Mouse (Mus musculus) 416B (cell line): ENCODE data around the gene Treml1.
"Not testable (repeated sequence)": the region's sequence is repeated elsewhere in the genome, so short reads cannot be mapped to it uniquely, and the experiment has no call there.

Experiments
- DNase-seq: peaks from one replicate; pipeline ENCODE4 v3.0.0; 2011; ENCODE audit warnings: low read depth

The Treml1 gene

DNA sequence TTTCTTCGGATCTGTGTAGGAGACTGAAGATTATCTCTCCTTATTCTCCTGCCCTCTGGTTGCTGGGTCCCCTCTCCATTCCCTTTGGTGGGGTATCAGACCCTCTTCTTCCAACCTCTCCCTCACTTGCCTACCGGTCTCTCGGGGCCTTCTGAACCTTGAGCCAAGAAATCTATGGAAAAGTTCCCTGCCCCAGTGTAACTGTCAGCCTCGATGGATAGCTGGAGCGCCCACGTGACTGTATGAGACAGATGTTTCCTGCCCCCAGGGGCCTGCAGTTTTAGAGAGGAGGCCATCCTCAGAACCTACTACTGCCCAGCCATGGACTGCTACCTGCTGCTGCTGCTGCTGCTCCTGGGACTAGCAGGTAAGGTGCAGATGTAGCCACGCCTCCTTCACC lies at the start of gene Treml1:
Gene Treml1, plus strand, starts transcription at position 301 of the 400 bp plus-strand sequence.
- peak; percentile 25 for DNase-seq

DNA sequence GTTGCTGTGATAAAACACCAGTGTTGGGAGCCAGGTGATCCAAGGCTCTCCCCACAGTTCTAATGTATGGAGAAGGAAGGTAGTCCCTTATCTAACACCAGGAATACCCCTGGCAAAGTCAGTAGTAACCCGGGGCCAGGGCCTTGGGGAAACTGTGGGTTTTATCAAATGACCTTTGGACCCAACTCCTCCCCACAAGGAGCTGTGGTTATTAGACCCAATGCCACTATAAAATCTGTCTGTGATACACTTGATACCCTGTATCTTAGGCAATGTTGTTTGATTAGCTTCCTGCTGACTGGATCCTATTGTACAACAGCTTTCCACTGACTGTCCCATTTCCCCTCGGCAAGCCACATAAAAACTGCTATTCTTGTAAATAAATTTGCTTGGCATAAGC lies 47.6 kb upstream of the Treml1 start:
- DNase-seq: peak; percentile 74

DNA sequence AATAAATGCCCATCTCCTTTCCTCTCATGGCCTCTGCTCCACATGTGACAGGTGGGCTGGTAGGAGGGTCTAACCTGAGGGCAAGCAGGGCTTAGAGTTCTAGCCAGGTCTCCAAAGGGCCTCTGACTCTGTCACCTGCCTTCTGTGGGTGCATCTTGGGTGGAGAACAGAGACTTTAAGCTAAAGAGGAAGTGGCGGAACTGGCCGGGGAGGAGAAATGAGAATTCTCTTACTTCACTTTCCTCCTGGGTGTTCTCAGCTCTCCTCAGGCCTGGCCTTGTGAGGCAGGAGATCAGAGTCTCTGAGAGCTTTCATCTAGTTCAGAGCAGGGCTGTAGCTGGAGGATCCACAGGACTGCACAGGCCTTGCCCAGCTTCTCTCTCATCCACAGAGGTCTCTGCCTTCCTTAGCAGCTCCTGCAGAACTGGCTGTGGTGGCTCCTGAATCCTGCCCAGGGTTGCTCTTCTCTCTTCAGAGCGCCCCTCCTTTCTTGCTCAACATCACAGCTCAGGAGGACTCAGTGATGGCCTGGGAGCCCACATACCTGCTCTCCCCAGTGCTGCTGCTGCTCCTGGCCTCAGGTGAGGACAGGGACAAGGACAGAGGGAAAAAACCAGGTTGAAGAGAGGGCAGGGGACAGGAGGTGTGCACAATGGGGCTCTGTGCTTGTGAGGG lies 43.7 kb upstream of the Treml1 start, which contains the start of gene B430306N03Rik:
Gene B430306N03Rik, plus strand, starts transcription at position 237 of the 675 bp plus-strand sequence.
- DNase-seq: peak; percentile 39

DNA sequence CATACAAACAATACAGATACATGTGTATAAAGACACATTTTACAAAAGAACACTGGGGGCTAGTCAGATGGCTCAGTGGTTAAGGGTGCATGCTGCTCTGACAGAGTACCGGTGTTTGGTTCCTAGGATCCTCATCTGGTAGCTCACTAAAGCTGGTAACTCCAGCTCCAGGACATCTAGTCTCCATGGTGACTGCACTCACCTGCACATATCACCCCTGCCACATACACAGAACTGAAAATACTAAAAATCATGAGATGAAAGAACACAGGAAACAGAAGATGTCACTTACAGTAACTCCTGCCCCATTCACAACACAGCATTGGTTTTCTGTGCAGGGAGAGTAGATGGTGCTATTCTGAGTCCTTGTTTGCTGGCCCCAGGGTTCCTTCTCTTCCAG lies 41.0 kb upstream of the Treml1 start:
- no peak for DNase-seq

DNA sequence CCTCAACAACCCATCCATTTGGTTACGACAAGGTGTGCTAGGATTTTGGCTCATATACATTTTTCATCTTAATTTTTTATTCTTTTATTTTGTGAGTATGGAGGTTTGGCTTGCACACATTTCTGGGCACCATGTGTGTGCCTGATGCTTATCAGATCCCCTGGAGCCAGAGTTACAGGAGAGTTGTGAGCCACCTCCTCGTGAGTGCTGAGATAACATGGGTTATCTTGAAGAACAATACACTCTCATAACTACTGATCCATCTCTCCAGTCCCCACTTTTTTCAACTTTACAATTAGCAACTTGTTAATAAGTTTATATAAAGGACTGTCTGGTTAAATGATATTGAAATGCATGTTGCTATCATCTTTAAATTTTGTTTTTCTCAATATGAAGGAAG lies 38.4 kb upstream of the Treml1 start:
- no peak for DNase-seq

DNA sequence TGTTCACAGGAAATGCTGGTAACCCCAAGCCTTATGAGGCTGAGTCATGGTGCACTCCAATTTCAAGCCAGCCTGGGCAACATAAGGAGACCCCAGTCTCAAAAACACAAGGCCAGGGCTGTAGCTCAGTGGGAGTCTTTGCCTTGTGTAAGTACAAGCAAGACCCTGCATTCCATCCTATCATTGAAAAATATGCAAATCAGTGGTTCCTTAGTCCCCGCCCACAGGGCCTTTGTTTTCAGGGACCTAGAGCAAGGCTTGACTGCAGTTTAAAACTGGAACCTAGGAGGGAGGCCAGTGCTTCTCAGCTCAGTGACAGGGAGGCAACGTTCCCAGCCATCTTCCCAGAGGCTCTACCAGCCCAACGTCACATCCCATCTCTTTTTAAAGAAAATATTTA lies 36.5 kb upstream of the Treml1 start:
- peak; percentile 44 for DNase-seq

DNA sequence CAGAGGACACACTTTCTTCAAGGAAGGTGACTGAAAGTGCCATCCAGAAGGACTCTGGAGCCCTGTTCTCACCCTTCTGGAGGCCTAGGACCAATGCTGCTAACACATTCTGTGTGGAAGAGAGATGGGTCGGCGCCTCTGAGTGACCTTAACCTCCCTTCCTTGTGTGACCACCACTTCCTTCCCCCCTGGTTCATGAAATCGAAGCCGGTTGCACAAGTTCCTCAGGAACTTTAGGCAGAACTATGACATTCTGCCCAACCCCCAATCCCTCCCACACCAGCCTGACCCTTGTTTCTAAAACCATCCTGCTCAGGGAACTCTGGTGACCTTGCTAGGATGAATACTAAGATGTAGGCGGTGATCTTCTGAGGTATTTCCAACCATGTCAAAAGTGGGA lies 35.5 kb upstream of the Treml1 start:
- DNase-seq: peak; percentile 92

DNA sequence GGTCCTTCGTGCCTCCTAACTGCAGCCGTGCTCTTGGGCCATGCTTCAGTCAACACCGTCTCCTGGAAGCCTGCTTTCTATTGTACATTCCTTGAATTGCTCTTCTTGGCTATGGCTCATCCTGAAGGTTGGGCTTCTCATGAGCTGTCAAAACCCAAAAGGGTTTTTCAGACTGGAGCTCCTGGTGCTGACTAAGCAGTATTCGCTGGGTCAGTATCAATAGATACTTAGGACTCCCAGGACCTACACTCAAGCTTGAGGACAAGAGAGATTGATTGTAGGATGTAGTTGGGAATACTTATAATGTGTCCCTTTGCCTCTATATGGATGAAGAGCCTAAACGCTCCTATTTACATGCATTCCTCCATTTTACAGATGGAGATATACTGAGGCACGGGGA lies 34.6 kb upstream of the Treml1 start:
- DNase-seq: no peak

DNA sequence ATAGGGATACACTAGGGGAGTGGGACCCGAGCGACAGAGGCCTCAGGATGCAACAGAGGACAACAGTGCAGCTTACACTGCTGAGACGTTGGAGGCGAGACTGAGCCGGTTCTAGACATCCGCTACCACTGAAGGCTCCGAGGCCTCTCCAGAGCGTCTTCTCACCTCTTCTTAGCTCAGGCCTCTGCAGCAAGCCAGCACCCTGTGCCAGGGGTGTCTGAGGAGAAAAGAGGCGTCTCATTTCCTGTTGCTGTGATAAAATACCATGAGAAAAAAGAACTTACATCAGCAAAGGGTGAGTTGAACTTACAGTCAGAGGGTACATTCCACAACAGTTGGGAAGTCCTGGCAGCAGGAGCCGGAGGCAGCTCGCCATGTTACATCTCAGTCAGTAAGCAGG lies 34.1 kb upstream of the Treml1 start:
- peak; percentile 26 for DNase-seq

DNA sequence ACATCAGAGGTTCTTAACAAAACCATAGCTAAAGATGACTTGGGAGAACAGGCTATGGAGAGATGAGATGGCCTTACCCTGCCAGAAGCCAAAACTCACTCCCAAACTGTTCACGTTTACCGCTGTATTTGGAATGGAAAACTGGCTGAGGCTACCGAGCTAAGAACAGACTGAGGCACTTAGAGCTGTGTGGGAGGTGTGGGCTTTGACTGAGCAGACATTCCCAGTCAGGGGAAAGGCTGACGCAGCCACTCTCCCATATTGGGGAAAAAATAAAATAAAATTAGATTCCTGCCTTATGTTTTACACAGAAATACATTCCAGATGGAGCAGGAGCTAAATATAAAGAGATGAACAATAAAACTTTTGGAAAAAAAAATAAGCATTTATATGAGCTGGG lies 33.1 kb upstream of the Treml1 start:
- no peak for DNase-seq

DNA sequence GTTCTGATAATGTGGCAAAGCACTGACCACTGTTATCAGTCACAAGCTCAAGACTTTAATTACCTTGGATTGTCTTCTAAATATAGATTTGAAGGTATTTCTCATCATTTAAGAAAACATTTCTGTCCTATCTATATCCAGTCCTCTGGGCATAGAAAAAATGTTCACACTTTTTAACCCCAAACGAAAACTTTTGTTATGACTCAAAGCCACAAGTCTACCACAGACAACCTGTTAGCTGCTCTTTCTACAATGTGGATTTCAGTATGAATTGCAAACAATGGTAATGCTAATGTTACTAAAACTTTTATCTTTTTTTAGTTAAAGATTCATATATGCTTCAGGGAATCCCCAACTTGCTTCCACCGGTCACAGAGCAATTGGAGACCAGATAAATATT lies 27.2 kb upstream of the Treml1 start:
- peak; percentile 66 for DNase-seq

DNA sequence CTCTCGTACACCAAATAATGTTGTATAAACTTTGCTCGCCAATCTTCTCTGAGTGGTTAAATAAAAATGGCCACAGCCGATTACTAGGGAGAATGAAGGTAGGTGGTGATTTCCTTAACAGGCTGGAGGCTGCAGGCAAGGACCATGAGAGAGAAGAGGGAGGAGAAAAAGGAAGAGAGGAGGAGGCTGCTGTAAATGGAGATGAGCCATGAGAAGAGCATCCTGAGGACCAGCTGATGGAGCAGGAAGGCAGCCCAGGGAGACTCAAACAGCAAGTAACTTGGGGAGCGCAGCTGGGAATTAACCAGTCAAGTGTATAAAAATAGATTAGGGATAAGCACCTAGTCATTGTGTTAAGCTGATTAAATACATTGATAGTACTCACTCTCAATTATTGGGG lies 25.5 kb upstream of the Treml1 start:
- no peak for DNase-seq

DNA sequence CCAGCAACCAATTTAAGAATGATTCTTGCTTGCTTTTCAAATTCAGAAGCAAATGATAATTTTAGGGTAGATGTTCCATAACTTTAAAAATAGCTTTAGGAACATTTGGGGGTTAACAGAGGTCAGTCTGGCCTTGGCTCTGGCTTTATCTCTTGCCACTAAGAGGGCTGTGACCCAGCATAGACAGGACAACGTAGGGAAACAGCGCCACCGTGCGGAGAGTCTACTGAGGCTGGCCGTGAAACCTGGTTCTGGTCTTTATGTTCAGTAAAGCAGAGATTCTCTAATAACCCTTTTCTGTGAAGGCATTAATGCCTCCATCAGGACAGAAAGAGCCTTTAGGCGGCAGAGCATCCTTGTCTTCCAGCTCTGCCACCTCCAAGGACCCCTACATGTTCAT lies 22.9 kb upstream of the Treml1 start:
- DNase-seq: peak; percentile 88

DNA sequence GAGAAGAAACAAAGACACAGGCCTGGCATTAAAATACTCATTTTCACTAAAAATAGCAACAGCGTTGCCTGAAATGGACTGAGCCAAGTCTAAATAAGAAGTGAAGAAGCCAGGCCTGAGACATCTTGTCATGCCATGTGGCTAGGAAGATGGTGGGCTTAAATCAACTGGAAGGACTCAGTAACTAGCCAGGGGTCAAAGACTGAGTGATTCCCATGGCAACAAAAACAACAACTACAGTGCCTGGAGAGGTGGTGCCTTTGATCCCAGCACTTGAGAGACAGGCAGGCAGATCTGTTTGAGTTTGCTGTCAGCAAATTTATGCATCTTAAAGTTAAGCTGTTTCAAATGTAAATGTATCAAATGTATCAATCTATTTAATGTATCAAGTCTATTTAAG lies 19.4 kb upstream of the Treml1 start:
- DNase-seq: no peak

DNA sequence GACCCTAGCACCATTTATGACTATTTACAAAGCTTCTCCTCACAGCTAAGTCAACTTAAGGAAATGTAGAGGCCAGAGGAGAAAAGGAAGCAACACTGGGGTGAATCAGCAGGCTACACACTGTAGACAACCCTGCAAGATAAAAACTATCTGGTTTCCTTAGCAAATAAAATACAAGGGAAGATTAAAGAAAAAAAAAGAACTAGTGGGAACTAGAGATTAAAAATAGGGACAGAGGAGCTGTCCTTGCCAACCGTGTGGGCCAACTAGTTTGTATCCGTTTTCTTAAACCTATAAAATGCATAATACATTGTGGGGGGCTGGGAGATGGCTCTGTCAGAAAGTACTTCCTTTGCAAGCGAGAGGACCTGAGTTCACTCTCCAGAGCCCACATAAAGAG lies 17.8 kb upstream of the Treml1 start:
- peak; percentile 88 for DNase-seq

DNA sequence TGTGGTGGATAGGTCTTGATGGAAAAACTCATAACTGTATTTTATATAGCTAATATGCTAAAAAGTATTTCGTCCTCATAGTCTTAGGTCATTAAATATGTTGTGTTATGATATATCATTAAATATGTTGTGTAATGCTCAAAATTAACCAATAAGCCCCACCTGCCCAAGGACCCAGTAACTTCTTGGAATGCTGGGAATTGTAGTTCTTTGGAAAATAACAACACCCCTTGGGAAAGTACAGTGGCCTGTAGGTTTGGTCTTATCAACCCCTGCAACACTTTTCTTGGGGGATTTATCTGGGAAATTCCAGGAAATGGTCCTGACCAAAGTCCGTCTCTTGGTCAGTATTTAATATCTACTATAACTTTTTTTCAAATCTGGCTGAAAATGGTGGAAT lies 16.7 kb upstream of the Treml1 start:
- DNase-seq: no peak

DNA sequence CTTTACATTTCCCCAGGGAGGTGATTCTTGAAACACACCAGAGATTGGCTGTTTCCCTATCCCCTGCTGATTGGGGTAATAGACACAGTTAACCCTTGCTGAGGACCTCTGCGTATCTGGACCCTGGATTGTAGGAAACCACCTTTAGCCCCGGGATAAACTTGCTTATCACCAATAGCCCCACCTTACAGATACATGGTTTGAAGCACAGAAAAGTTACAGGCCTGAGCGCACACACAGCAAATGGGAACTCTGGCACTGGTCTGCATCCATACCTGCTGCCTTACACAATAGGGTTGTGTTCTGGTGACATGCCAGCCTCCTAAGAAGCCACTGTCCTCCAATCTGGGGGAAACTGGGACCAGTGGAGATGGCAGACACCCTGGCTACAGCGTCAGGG lies 13.9 kb upstream of the Treml1 start:
- DNase-seq: no peak

DNA sequence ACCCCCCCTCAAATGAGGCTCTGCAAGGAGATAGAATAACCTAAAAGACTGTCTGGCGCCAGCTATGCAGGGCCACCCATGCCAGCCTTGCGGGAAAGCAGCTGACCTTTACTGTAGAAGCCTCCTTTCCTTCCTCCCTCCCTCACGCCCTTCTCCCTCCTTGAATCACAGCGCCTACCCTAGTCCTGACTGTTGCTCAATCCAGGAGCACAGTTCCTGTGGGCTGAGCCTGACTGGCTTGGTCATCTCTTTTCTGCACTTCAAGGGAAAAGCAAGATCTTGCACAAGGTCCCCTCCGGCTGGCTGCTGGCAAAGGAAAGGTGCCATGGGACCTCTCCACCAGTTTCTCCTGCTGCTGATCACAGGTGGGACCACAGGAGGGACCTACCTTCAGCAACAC lies 13.5 kb upstream of the Treml1 start, which contains the start of gene Trem2:
Gene Trem2, plus strand, starts transcription at position 171 of the 400 bp plus-strand sequence.
- DNase-seq: peak; percentile 80

DNA sequence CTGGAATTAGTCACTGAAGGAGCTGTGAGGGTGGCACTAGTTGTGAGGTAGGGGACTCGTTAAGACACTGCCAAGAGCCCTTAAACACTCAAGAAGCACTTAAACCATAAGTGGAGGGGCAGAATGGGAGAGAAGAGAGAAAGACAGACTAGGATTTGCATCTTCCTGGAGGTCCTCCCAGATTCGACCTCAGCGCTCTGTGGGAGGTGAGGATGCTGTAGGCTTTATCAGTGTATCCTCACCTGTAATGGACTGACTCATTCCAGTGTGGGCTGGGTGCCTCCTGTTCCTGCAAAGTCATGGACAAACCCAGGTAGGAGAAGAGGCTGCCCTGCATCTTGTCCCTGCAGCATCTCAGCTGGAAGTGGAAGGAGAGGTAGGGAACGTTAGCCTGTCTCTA lies 12.9 kb upstream of the Treml1 start:
- DNase-seq: no peak

DNA sequence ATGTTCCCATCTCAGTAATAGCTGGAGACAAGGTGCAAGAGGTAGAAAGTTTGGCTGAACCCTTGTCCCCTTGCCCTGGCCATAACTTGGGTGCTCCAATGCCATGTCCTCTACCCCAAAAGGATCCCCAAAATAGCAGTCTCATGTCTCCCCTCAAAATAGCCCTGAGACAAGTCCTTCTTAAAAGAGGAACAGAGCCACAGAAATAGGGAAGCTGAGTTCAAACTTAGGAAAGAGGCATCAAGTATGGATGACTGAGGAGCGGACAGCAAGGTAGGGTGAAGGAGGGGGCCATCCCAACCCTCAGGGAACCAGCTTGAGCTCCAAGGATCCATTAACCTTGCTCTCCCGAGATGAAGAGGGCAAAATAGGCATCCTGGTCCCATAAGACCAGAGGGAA lies 12.4 kb upstream of the Treml1 start:
- no peak for DNase-seq

DNA sequence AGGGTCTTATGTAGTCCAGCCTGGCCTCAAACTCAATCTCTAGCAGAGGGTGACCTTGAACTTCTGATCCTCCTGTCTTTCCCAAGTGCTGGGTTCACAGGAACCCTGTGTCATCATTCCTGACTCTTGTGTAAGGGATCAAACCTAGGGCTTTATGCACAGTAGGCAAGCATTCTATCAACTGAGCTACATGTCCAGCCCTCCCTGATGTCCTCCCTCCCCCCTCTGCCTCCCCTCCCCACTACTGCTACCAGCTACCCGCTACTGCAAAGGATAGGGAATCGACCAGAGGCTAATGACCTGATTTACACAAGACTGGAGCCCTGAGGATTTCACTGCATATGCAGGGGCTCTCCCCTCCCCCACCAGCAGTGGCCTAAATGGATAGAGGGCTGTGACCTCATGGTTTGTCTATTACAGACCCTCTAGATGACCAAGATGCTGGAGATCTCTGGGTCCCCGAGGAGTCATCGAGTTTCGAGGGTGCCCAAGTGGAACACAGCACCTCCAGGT lies 9.0 kb upstream of the Treml1 start:
- DNase-seq: no peak

DNA sequence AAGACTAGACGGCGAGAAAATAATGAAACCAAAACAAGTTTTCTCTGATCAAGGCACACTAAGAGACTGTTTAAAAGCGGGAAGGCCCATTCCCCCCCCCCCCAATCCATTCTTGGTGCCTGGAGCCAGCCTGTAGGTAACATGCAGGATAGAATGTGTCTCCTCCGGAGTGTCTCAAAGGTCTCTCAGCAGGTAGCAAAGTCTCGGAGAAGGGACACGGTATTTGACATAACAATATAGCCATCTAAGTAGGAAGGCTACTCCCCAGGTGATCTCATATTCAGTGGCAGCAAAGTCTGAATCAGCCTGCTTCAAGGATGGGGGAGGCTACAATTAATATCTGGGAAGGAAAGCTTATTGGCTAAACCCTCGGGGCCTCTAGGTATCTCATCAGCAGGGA lies 6.7 kb upstream of the Treml1 start:
- not testable (repeated sequence) for DNase-seq

DNA sequence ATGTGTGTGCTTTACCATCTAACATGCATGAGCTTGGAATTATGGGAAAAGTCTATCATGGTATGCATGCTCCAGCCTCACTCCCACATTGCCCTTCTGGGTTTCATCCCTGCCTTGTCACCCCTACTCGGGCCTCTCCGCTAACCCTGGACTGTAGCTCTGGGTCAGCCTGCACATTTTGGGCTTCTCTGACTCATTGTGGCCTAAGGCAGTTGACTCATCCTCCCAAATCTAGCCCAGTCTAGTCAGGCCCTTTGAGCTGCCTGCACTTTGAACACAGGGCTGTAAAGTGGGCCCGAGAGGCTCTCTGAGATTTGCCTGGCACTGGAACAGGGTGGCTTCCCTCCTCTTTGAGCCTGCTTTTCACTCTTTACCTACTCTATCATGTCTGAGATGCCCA lies 3.9 kb upstream of the Treml1 start:
- peak; percentile 80 for DNase-seq

DNA sequence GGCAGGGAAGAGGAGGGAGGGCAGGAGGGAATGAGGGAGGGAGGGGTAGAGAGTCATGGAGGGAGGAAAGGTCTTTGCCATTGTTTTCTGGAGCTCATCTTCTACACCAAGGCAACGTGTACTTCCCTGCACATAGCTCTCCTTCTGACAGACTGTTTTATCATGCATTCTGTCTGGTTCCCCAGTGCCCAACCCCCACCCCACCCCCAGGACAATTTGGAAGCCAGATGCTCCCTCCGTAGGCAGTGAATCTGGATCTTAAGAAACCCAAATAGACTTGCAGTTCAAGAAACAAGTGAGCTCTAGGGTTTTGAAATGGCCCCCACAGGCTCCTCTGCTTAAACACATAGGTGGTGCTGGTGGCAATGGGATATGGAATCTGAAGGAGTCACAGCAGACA lies 1.8 kb upstream of the Treml1 start:
- DNase-seq: no peak
